Mouse (Mus musculus): ENCODE measurements at regions not wholly inside any gene's neighbourhood (a gene's known extent, or its start where the extent isn't known, plus 50 kb on each side); places are given as distances from the start of the nearest gene placed in this dataset.

- DNase-seq = no peak
- Histone ChIP-seq H3K79me2 (replicated peaks; ENCODE audit: control insufficient read depth, insufficient read depth, low read length) (no peaks in the 10 kb centered on the region), H3K4me3 (no peak overlapping the region), H3K4me1 (ENCODE audit: control insufficient read depth, insufficient read depth, low read length) (no peaks in the 10 kb centered on the region), H3K9ac (ENCODE audit: low read depth, low read length) (no peak overlapping the region), H3K36me3 (ENCODE audit: control insufficient read depth, insufficient read depth, low read length) (no peaks in the 10 kb centered on the region), H3K27ac (no peak overlapping the region), H3K27me3 (ENCODE audit: control insufficient read depth, insufficient read depth, low read length) (no peaks in the 10 kb centered on the region)
- TF ChIP-seq CTCF (IDR thresholded peaks at IDR 0.05) (no peak), POLR2A (IDR thresholded peaks at IDR 0.05; ENCODE audit: insufficient read depth, low read depth, low read length) (no peak), EP300 (IDR thresholded peaks at IDR 0.05; ENCODE audit: insufficient read depth, low read depth, low read length) (no peak)
- WGBS = 89% methylated on average over 2 of the region's 2 CpGs
- intact Hi-C loops (cut with DNase I) = no loop called here
Measured at GRCm38 (mm10) chr11:40561983-40562382, 133.0 kb downstream of the Mat2b start.

GRCm38 (mm10) chr11:40561400-40561799, 133.6 kb downstream of the Mat2b start:
- intact Hi-C loops (cut with DNase I) = no loop called here
- H3K36me3 ChIP-seq (ENCODE audit: control insufficient read depth, insufficient read depth, low read length) = no peaks in the 10 kb centered on the region
- 83% methylated on average over 2 of the region's 2 CpGs for WGBS
- no peak for DNase-seq
- TF ChIP-seq CTCF (IDR thresholded peaks at IDR 0.05) = no peak
- no peak for TF ChIP-seq EP300 (IDR thresholded peaks at IDR 0.05; ENCODE audit: insufficient read depth, low read depth, low read length)
- H3K4me1 ChIP-seq (ENCODE audit: control insufficient read depth, insufficient read depth, low read length) = no peaks in the 10 kb centered on the region
- no peak overlapping the region for H3K4me3 ChIP-seq
- no peak overlapping the region for H3K9ac ChIP-seq (ENCODE audit: low read depth, low read length)
- H3K27me3 ChIP-seq (ENCODE audit: control insufficient read depth, insufficient read depth, low read length) = no peaks in the 10 kb centered on the region
- no peaks in the 10 kb centered on the region for H3K79me2 ChIP-seq (replicated peaks; ENCODE audit: control insufficient read depth, insufficient read depth, low read length)
- H3K27ac ChIP-seq = no peak overlapping the region

- intact Hi-C loops (cut with DNase I) = no loop called here
- no peaks in the 10 kb centered on the region for H3K79me2 ChIP-seq (replicated peaks; ENCODE audit: control insufficient read depth, insufficient read depth, low read length)
- H3K27me3 ChIP-seq (ENCODE audit: control insufficient read depth, insufficient read depth, low read length) = no peaks in the 10 kb centered on the region
- H3K4me1 ChIP-seq (ENCODE audit: control insufficient read depth, insufficient read depth, low read length) = no peaks in the 10 kb centered on the region
- no peak overlapping the region for H3K9ac ChIP-seq (ENCODE audit: low read depth, low read length)
- no peak overlapping the region for H3K27ac ChIP-seq
- TF ChIP-seq EP300 (IDR thresholded peaks at IDR 0.05; ENCODE audit: insufficient read depth, low read depth, low read length) (no peak), CTCF (IDR thresholded peaks at IDR 0.05) (no peak), POLR2A (IDR thresholded peaks at IDR 0.05; ENCODE audit: insufficient read depth, low read depth, low read length) (no peak)
- no peak overlapping the region for H3K4me3 ChIP-seq
- DNase-seq = no peak
- no peaks in the 10 kb centered on the region for H3K36me3 ChIP-seq (ENCODE audit: control insufficient read depth, insufficient read depth, low read length)
- 59% methylated on average over 2 of the region's 2 CpGs for WGBS
Measured at GRCm38 (mm10) chr11:40558486-40558885, 136.5 kb downstream of the Mat2b start.

- no peak for TF ChIP-seq POLR2A (IDR thresholded peaks at IDR 0.05; ENCODE audit: insufficient read depth, low read depth, low read length)
- TF ChIP-seq CTCF (IDR thresholded peaks at IDR 0.05) = no peak
- TF ChIP-seq EP300 (IDR thresholded peaks at IDR 0.05; ENCODE audit: insufficient read depth, low read depth, low read length) = no peak
- H3K36me3 ChIP-seq (ENCODE audit: control insufficient read depth, insufficient read depth, low read length) = no peaks in the 10 kb centered on the region
- H3K9ac ChIP-seq (ENCODE audit: low read depth, low read length) = no peak overlapping the region
- no peaks in the 10 kb centered on the region for H3K27me3 ChIP-seq (ENCODE audit: control insufficient read depth, insufficient read depth, low read length)
- no peak for DNase-seq
- no peak overlapping the region for H3K27ac ChIP-seq
- WGBS = 69% methylated on average over 11 of the region's 11 CpGs
- no peaks in the 10 kb centered on the region for H3K4me1 ChIP-seq (ENCODE audit: control insufficient read depth, insufficient read depth, low read length)
- intact Hi-C loops (cut with DNase I) = no loop called here
- H3K4me3 ChIP-seq = no peak overlapping the region
- no peaks in the 10 kb centered on the region for H3K79me2 ChIP-seq (replicated peaks; ENCODE audit: control insufficient read depth, insufficient read depth, low read length)
Measured at GRCm38 (mm10) chr11:40554867-40555794, 139.9 kb downstream of the Mat2b start.

- Histone ChIP-seq H3K4me3 (no peak overlapping the region), H3K4me1 (ENCODE audit: control insufficient read depth, insufficient read depth, low read length) (no peaks in the 10 kb centered on the region), H3K79me2 (replicated peaks; ENCODE audit: control insufficient read depth, insufficient read depth, low read length) (no peaks in the 10 kb centered on the region), H3K27me3 (ENCODE audit: control insufficient read depth, insufficient read depth, low read length) (no peaks in the 10 kb centered on the region), H3K9ac (ENCODE audit: low read depth, low read length) (no peak overlapping the region), H3K27ac (no peak overlapping the region), H3K36me3 (ENCODE audit: control insufficient read depth, insufficient read depth, low read length) (no peaks in the 10 kb centered on the region)
- 39% methylated on average over 2 of the region's 2 CpGs for WGBS
- intact Hi-C loops (cut with DNase I) = no loop called here
- TF ChIP-seq CTCF (IDR thresholded peaks at IDR 0.05) (no peak), POLR2A (IDR thresholded peaks at IDR 0.05; ENCODE audit: insufficient read depth, low read depth, low read length) (no peak), EP300 (IDR thresholded peaks at IDR 0.05; ENCODE audit: insufficient read depth, low read depth, low read length) (no peak)
- DNase-seq = no peak
Measured at GRCm38 (mm10) chr11:40552054-40552453, 142.9 kb downstream of the Mat2b start.

GRCm38 (mm10) chr11:40546596-40546995, 148.4 kb downstream of the Mat2b start:
- Histone ChIP-seq H3K27ac (no peak overlapping the region), H3K4me1 (ENCODE audit: control insufficient read depth, insufficient read depth, low read length) (no peaks in the 10 kb centered on the region), H3K27me3 (ENCODE audit: control insufficient read depth, insufficient read depth, low read length) (no peaks in the 10 kb centered on the region), H3K79me2 (replicated peaks; ENCODE audit: control insufficient read depth, insufficient read depth, low read length) (no peaks in the 10 kb centered on the region), H3K36me3 (ENCODE audit: control insufficient read depth, insufficient read depth, low read length) (no peaks in the 10 kb centered on the region), H3K4me3 (no peak overlapping the region), H3K9ac (ENCODE audit: low read depth, low read length) (no peak overlapping the region)
- WGBS = 61% methylated on average over 2 of the region's 2 CpGs
- intact Hi-C loops (cut with DNase I) = no loop called here
- no peak for DNase-seq
- TF ChIP-seq POLR2A (IDR thresholded peaks at IDR 0.05; ENCODE audit: insufficient read depth, low read depth, low read length) (no peak), EP300 (IDR thresholded peaks at IDR 0.05; ENCODE audit: insufficient read depth, low read depth, low read length) (no peak), CTCF (IDR thresholded peaks at IDR 0.05) (no peak)
